Mouse (Mus musculus) thymus, adult 2 months (tissue): ENCODE measurements around the gene Scamp2. TPM values are rescaled to one million over a fixed set of nuclear protein-coding genes. Genes with fewer than 3 reads are reported as not detected.

Experiments used
- DNase-seq: peaks from one replicate; pipeline ENCODE4 v3.0.0; 2021
- H3K27ac ChIP-seq: fragments of 200-500 bp; 2 replicates; pipeline ENCODE4 v1.5.1; 2012; ENCODE audit warnings: low read length, control low read depth; ENCODE audit not compliant: control insufficient read depth, insufficient read depth
- H3K27me3 ChIP-seq: fragments of 200-500 bp; 2 replicates; pipeline ENCODE4 v1.6.1; 2012; ENCODE audit warnings: mild to moderate bottlenecking, low read length, moderate library complexity, mixed read lengths; ENCODE audit not compliant: control insufficient read depth, insufficient read depth
- H3K36me3 ChIP-seq: fragments of 200-500 bp; 2 replicates; pipeline ENCODE4 v1.6.1; 2012; ENCODE audit warnings: mild to moderate bottlenecking, low read length, moderate library complexity; ENCODE audit not compliant: control insufficient read depth, insufficient read depth
- H3K4me1 ChIP-seq: fragments of 200-500 bp; replicated peaks from 2 replicates; pipeline ENCODE4 v1.6.1; 2012; ENCODE audit warnings: low read length; ENCODE audit not compliant: control insufficient read depth, insufficient read depth
- H3K4me3 ChIP-seq: fragments of 200-500 bp; 2 replicates; pipeline ENCODE4 v1.5.1; 2012; ENCODE audit warnings: mild to moderate bottlenecking, low read length, control low read depth, moderate library complexity; ENCODE audit not compliant: control insufficient read depth, insufficient read depth
- CTCF ChIP-seq: fragments of 200-500 bp; IDR thresholded peaks from 2 replicates; pipeline ENCODE4 v1.5.1; 2012; ENCODE audit warnings: mild to moderate bottlenecking, control low read depth, low read length, moderate library complexity, borderline replicate concordance; ENCODE audit not compliant: control insufficient read depth, poor library complexity, insufficient read depth; ENCODE audit errors: extremely low read depth
- POLR2A ChIP-seq: fragments of 200-500 bp; IDR thresholded peaks from 2 replicates; pipeline ENCODE4 v1.6.1; 2012; ENCODE audit warnings: mild to moderate bottlenecking, low read length, control low read depth, moderate library complexity; ENCODE audit not compliant: control insufficient read depth, poor library complexity, insufficient read depth; ENCODE audit errors: extremely low read depth
- WGBS: fragments of 180-500 bp; shearing (Covaris S2); methylation state at CpG from one replicate; pipeline ENCODE4 v1.1.7; 2018; 5-methylcytosine and 5-hydroxymethylcytosine counted together
- polyA plus RNA-seq: library from polyadenylated mRNA; depleted of rRNA; stranded (reverse); fragments of >200 nt; gene quantifications from 2 replicates; pipeline ENCODE4 v1.2.3, GENCODE M21; 2012

Gene Scamp2
- polyA plus RNA-seq, 1 experiment: 134 TPM

DNA sequence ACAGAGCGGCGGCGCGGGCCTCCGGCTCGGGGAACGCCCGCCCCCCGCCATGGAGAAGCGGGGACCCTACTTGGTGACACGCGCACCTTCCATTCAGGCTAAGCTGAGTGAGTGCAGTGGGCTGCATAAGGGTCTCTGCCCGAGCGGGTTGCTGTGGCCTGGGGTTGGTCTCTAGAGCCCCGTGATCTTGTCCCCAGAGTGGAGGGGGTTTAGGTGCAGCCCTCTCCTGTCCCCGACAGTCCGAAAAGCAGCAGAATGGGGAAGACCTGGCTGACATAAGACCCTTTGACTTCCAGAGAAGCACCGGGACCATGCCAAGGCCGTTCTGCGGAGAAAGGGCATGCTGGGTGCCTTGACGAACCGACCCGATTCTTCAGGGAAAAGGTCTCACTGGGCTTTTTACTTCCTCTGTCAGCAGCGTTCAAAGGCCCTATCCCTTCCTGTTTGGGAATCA, 23.0 kb upstream of the Scamp2 start:
- 0% methylated on average over 20 of the region's 24 CpGs for WGBS
- DNase-seq: no peak

GRCm38 (mm10) chr9:57539550-57539949, 21.2 kb upstream of the Scamp2 start:
- Histone ChIP-seq H3K4me1 (peaks cover 10% of the 10 kb centered on the region), H3K27me3 (no peaks in the 10 kb centered on the region), H3K27ac (no peak overlapping the region), H3K4me3 (no peak overlapping the region), H3K36me3 (peaks cover 10% of the 10 kb centered on the region)
- TF ChIP-seq CTCF (no peak), POLR2A (no peak)
- WGBS: 93% methylated on average over 2 of the region's 2 CpGs
- no peak for DNase-seq

More for the DNA sequence above, 23.0 kb upstream of the Scamp2 start:
- Histone ChIP-seq H3K27me3 (no peaks in the 10 kb centered on the region), H3K4me1 (peaks cover 10% of the 10 kb centered on the region), H3K36me3 (peaks cover 10% of the 10 kb centered on the region), H3K27ac (no peak overlapping the region), H3K4me3 (peak overlapping the region; percentile 92)
- TF ChIP-seq CTCF: 0 out of 2 replicates have a peak, but pooled peaks have one; percentile 16
- TF ChIP-seq POLR2A: no peak

- Histone ChIP-seq H3K36me3 (peaks cover 16% of the 10 kb centered on the region), H3K4me3 (no peak overlapping the region), H3K27ac (no peak overlapping the region), H3K27me3 (no peaks in the 10 kb centered on the region), H3K4me1 (peaks cover 10% of the 10 kb centered on the region)
- DNase-seq: peak; percentile 38
- TF ChIP-seq CTCF: no peak
- TF ChIP-seq POLR2A: no peak
- 11% methylated on average over 1 of the region's 1 CpGs for WGBS
These were observed 19.4 kb upstream of the Scamp2 start for GRCm38 (mm10) chr9:57541312-57541711.

DNA sequence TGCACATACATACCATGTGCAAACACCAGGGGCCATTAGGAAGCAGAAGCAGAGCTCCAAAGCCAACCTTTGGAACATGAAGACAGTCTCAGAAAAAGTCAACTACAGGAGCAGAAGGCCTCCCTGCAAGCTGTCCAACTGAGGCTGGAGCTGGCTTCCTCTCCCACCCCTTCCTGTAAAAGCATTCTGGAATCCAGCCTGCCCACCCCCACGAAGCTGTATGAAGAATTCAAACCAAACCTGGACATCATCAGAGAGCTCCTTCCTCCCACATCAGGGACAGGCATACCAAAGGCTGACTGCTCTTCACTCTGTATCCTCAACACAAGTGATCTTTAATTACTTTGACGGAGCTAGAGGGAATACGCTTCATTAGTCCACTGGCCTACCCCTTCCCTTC, 16.8 kb upstream of the Scamp2 start:
- TF ChIP-seq POLR2A (no peak), CTCF (no peak)
- peaks cover 16% of the 10 kb centered on the region for H3K36me3 ChIP-seq
- H3K4me1 ChIP-seq: no peaks in the 10 kb centered on the region
- 90% methylated on average over 3 of the region's 3 CpGs for WGBS
- no peak overlapping the region for H3K4me3 ChIP-seq
- DNase-seq: no peak
- H3K27me3 ChIP-seq: no peaks in the 10 kb centered on the region
- H3K27ac ChIP-seq: no peak overlapping the region

- TF ChIP-seq POLR2A (no peak), CTCF (no peak)
- 86% methylated on average over 5 of the region's 5 CpGs for WGBS
- no peak overlapping the region for H3K4me3 ChIP-seq
- DNase-seq: no peak
- no peaks in the 10 kb centered on the region for H3K27me3 ChIP-seq
- H3K27ac ChIP-seq: no peak overlapping the region
- peaks cover 4% of the 10 kb centered on the region for H3K4me1 ChIP-seq
- peaks cover 14% of the 10 kb centered on the region for H3K36me3 ChIP-seq
These were observed 13.5 kb upstream of the Scamp2 start for GRCm38 (mm10) chr9:57547287-57547686.

DNA sequence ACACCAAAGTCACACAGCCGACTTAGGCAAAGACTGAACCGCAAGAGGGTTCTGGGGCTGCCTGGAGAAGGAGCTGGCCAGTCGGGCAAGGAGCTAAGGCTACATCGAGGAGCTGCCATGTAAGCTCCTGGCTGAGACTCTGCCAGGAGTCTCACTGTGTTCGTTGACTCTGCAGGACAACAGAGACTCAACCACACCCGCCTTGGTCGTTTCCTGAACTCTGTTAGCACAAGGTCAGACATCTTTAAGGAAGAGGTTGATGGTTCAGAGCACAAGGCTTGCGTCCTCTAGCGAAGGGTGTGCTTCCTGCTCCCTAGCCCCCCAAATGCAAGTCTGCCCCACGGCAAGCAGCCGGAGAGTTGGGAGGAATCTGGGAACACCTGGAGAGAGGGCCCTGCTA, 12.9 kb upstream of the Scamp2 start:
- no peaks in the 10 kb centered on the region for H3K27me3 ChIP-seq
- no peak for TF ChIP-seq POLR2A
- no peak for TF ChIP-seq CTCF
- 95% methylated on average over 11 of the region's 11 CpGs for whole genome bisulfite sequencing
- no peak overlapping the region for H3K4me3 ChIP-seq
- DNase-seq: no peak
- H3K27ac ChIP-seq: no peak overlapping the region
- H3K4me1 ChIP-seq: peaks cover 4% of the 10 kb centered on the region
- H3K36me3 ChIP-seq: peaks cover 9% of the 10 kb centered on the region

DNA sequence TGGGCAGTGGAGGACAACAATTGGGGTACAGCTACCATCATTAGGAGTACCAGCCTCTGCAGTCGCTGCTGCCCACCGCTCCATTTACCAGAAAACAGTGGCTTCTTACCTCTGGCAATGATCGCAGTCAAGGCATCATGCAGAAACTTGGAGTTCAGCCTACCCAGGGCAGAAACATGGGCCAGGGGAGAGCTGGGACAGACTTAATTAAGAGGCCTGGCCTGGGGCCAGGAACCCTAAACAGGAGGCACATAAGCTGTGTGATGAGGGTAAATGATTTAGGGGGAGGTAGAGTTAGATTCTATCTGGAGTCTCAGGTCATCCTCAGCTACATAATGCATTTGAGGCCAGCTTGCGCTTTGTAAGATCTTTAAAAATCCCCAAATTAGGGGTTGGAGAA, 11.6 kb upstream of the Scamp2 start:
- over 99% methylated on average over 4 of the region's 4 CpGs for WGBS
- H3K36me3 ChIP-seq: peaks cover 9% of the 10 kb centered on the region
- H3K4me1 ChIP-seq: peaks cover 4% of the 10 kb centered on the region
- no peak for DNase-seq
- H3K27me3 ChIP-seq: no peaks in the 10 kb centered on the region
- no peak overlapping the region for H3K27ac ChIP-seq
- no peak overlapping the region for H3K4me3 ChIP-seq
- TF ChIP-seq POLR2A (no peak), CTCF (no peak)
